Mouse (Mus musculus): ENCODE measurements around the gene Rasal3.

The Rasal3 gene

DNA sequence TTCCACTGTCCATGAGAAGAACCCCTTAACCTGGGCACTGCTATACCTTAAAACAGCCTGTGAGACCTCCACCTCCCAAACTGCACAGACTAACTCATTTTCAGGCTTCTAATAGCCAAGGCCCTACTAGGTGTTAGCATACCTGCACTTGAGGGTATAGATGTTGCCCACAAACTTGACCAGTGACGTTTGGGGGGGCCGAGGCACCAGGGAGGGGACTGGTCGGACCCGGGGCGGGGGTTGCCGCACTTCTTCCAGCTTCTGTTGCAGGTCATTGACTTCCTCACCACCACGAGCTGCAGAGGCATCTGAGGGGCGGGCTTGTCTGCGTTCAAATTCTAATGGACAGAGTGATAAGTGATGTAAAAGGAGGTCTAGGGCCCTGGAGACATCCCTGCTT is 47.1 kb downstream of the Rasal3 start:
- DNase-seq (ENCODE audit: low read depth, low spot score) = no peak

DNA sequence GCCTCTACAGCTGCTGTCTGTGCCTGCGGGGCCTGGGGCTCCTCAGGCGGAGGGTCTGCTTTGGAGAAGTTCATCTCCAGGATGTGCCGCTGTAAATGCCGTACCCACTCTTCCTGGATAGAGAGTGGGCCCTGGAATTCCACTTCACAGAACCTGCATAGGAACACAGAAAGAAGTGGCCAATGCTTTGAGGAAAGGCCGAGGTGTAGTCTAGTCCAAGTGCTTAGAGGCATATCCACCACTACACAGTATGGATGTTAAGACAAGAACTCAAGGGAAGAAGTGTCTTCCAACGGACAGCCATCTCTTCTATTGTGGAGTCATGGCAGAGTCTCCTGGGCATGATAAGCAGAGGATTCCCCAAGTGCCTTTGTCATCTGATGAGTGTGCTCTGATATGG is 48.4 kb downstream of the Rasal3 start:
- no peak for DNase-seq (ENCODE audit: low read depth, low spot score)

DNA sequence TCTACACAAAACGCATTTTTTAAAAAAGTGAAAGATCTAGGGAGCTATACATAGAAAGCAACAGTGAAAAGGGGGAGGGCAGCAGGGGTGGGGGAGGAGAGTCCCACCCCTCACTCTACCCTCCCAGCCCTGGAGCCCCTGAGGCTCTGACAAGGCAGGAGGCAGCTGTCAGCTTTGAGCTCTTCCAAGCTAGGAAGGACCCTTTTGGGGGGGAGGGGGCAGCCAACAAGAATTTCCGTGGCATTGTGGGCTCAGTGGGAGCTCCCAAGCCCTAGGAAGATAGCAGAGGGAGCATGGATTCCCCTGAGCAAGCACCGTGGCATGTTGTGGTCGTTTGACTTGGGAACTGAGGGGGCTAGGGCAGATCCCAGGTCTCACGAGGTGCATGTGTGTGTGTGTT is 49.2 kb downstream of the Rasal3 start:
- no peak for DNase-seq (ENCODE audit: low read depth, low spot score)

GRCm38 (mm10) chr17:32353696-32354095 is 49.7 kb downstream of the Rasal3 start:
- no peak for DNase-seq (ENCODE audit: low read depth, low spot score)

DNA sequence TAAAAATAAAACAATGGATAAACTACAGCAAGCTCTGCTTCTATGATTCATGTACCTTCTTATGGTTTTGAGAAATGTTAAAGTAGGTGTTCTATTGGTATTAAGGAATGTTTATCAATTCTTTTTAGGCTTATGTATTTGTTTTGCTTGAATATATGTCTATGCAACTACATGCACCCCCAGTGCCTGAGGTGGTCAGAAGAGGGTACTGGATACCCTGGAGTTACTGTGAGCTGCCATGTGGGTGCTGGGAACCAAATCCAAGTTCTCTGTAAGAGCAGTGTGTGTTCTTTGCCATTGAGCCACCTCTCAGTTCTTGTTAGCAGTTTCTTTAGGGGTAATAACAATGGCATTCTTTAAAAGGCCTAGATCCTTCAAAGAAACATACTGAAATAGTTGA is 51.7 kb downstream of the Rasal3 start:
- no peak for DNase-seq (ENCODE audit: low read depth, low spot score)

- no peak for DNase-seq (ENCODE audit: low read depth, low spot score)
Observed at GRCm38 (mm10) chr17:32351269-32351668, 52.1 kb downstream of the Rasal3 start.

DNA sequence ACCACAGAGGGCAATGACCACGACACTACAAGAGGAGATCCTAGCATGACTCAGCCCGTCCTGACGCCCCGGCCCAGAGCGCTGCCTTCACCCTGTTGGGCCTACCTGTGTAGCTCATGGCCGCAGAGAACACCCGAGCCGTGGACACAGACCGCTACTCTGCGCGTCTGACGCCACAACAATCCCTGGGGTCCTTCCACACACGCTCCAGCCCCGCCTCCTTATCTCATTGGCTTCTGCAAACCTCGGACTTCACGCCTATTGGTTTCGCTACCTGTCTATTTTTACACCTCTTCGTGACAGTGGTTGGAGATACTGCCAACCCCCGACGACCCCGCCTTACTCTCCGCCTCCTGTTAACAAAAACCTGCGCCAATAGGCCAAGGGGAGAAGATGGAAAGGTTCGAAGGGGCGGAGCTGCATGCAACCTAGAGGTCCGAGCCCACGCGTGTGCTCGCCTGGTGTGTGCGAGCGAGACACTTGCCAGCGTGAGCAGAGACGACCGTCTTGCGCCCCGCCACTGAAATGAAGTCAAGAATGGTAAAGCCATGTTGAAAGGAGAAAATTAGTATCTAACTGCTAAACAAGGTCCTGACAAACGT is 52.9 kb downstream of the Rasal3 start, which contains the start of gene Akap8l:
TSS of gene Akap8l (minus strand) at position 226 of the 602 bp plus-strand sequence.
- DNase-seq (ENCODE audit: low read depth, low spot score) = peak; percentile 98

GRCm38 (mm10) chr17:32349851-32350381 is 53.5 kb downstream of the Rasal3 start:
- no peak for DNase-seq (ENCODE audit: low read depth, low spot score)

DNA sequence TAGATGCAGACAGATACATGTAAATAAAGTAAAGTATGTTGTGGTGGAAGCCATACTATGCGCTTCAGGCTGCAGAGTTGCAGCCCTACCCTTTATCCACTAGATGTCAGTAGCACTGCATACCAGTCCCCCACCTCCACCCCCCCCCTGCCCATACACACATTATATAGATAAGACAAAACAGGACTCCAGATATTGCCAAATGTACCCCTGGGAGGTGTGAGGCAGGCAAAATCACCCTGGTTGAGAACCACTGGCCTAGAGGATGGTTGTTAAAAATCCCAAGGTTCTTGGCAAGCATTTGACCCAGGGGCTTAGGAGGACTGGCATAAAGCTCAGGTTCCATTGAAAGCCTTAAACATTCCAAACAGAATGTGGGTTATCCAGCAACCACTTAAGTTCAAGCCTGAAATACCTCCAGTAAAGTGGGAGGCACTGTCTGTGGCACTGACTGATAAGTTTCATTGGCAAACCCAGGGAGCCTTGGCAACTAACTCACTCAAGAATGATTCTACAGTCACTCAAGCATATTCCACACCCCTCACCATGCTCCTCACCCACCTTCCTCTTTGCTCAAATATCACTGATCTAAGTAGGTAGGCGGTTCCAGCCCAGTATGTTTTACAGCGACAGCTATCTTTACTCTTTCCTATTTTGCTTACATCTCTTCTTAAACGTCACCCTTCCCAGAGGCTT is 54.2 kb downstream of the Rasal3 start:
- peak; percentile 53 for DNase-seq (ENCODE audit: low read depth, low spot score)

- no peak for DNase-seq (ENCODE audit: low read depth, low spot score)
Observed at GRCm38 (mm10) chr17:32348406-32348805, 55.0 kb downstream of the Rasal3 start.

- DNase-seq (ENCODE audit: low read depth, low spot score) = no peak
Observed at GRCm38 (mm10) chr17:32341102-32341501, 62.3 kb downstream of the Rasal3 start.
